Mouse (Mus musculus) kidney, adult 8-10 months (tissue): Measurements from ENCODE around the gene H2afb2.

Source experiments
- DNase-seq, 2 experiments: peaks; one replicate each; pipeline ENCODE4 v3.0.0; 2022

Gene H2afb2

DNA sequence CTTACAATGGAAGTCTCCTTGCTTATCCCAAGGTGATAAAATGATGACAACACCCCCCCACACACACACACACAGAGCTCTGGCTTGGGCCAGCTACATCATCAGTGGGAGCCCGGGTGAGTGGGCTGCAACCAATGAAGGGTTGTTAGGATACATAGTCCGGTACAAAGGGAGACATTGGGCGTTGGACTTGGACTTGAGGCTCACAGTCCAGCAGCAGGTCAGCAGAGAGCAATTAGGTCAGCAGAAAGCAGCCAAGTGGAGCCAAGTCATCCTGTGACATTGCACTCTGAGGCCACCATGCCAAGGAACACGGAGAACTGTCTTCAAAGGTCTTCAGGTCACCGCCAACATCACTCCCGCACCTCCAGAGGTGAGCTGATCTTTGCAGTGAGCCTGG lies at the start of gene H2afb2:
Gene H2afb2 (plus strand): TSS at position 301 of the 400 bp plus-strand sequence.
- no peak for DNase-seq
